Mouse (Mus musculus) kidney, adult 2 months (tissue): ENCODE data around the gene Pcp4.

Source experiments
- CTCF ChIP-seq: fragments of 200-500 bp; conservative IDR thresholded peaks from 2 replicates; pipeline ENCODE4 v1.5.1; 2011; ENCODE audit warnings: low read depth, mild to moderate bottlenecking, control low read depth, low read length, moderate library complexity, mixed read lengths; ENCODE audit not compliant: insufficient read depth, insufficient read length
- POLR2A ChIP-seq: fragments of 200-500 bp; IDR thresholded peaks from one replicate; pipeline ENCODE4 v1.6.1; 2011; ENCODE audit warnings: low read depth, low read length, control low read depth

DNA sequence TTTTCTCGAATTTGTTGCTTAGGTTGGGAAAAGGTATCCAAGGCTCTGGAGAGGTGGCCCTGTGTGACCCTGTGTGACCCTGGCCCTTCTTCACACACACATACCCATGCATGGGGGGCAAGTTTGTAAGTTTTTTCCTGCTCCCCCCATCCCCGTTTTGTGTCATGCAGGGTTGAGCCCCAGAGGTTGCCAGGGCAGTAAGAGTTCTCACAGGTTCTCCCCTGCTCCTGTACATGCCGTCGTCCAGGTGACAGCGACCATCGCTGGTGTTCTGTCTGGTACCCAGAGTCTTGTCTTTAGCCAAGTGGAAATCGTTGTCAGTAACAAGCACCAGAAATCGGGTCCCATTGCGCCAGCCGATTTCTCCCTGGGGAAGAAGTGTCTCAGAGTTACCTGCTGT is 34.1 kb upstream of the Pcp4 start:
- TF ChIP-seq CTCF, result no peak
- no peak for TF ChIP-seq POLR2A
